Mouse (Mus musculus) heart, postnatal 0 days (tissue): ENCODE data around the gene Uqcr10.

Experiments used
- CTCF ChIP-seq: IDR thresholded peaks from 2 replicates; pipeline ENCODE4 v1.5.1; 2016; ENCODE audit warnings: antibody characterized with exemption, control low read depth, low read depth
- EP300 ChIP-seq: IDR thresholded peaks from 2 replicates; pipeline ENCODE4 v1.6.1; 2016; ENCODE audit warnings: antibody characterized with exemption, low read depth

GRCm38 (mm10) chr11:4692162-4692561 is 12.0 kb downstream of the Uqcr10 start:
- TF ChIP-seq EP300 (no peak), CTCF (no peak)
